Mouse (Mus musculus) T-helper 17 cell (primary cell): Measurements from ENCODE around the gene Pgm1.

ENCODE experiments used
- in situ Hi-C, 2 experiments: fragments of 300-600 bp; cut with MboI, MseI; formaldehyde crosslinking; loops; 1 replicate in 1 of 2; 2 replicates in 1 of 2; pipeline ENCODE4 v1.15.1; 2025; ENCODE audit warnings: high pct_unique_total_duplicates in 2 of 2

Gene Pgm1

DNA sequence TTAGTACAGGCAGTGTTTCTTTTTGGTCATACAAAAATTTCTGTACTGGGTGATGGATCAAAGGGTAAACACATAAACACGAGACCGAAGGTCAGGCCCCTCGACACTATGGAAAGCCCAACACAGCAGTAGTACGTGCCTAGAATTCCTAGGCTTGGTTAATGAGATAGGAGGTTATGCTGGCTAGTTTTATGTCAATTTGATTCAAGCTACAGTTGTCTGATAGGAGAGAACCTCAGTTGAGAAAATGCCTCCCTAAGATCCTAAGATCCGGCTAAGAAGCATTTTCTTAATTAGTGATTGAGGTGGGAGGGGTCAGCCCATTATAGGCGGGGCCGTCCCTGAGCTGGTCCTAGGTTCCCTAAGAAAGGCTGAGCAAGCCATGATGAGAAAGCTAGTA lies 72.6 kb downstream of the Pgm1 start:
- in situ Hi-C loops, result loop anchor here in 1 of 2 experiments (10.0 kb wide), 1 partner anchor 533 kb away; no protein-coding TSS in a partner anchor

DNA sequence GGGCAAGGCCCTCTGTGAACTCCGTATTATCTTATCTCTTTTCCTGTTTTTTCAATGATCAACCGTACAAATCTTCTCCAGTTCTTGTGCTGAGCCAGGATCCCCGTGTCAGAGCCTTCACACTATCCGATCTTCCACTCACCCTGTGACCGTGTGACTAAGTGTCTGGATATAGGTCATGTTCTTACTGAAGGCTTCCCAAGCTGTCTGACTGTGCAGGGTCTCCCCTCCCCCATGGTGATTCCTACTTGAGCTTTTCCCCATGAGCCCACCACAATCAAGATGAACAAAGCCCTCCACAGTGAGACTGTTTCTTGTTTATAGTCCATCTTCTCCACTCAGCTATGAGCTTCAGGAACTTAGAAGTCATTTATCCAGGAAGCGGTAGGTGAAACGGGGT lies 78.5 kb downstream of the Pgm1 start:
- in situ Hi-C loops, result loop anchor here in 1 of 2 experiments (10.0 kb wide), 1 partner anchor 527 kb away; no protein-coding TSS in a partner anchor

DNA sequence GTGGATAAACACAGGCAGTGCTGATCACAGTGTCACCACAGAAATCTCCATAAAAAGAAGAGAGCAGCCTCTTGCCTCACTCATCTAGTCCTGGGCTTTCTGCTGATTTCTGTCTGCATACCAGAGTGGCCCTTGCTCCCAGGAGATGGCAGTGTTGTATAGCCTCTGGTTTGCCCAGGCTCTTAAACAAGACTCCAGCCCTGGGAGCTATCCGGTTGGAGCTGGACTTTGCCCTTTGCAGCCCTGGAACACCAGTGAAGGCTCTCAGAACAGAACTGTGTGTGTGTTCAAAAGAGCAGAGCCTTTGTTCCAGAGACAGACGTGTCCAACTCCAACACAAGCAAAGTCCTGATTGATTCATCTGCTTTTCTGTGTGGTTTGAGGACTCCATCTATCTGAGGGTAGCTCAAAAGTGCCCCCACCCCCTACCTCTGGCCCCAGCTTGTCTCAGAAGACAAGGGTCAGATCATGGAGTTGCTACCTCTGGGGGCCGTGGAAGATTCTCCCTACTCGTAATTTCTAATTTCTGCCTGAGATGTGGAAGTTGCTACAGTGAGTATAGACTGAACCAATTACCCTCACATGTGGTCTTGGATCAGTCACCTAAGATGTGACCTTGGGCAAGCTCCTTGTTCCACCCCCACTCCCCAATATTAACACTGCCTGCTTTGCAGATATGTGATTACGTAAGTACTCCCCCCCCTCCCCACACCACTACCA lies 79.3 kb downstream of the Pgm1 start:
- in situ Hi-C loops, result loop anchor here in 1 of 2 experiments (10.0 kb wide), 1 partner anchor 526 kb away; no protein-coding TSS in a partner anchor

DNA sequence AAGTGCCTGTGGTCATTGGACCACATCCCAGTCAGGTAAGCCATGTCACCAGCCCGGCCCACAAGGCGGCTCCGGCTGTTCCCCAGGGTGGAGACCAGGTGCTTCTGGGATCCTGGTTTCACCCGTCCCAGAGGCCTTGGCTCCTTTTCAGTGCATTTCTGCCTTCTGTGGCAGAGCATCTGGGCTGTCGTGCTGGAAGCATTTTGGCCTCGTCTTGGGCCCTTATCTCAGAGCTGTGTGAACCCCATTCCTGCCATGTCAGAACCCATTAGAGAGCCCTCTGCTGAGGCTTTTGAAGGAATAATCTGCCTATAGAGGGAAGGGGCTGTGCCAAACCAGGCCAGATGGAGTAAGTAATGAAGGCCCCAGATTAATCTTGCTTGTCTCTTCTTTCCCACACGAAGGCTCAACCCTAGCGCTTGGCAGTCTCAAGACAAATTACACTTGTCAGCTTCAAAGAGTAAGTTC lies 80.0 kb downstream of the Pgm1 start:
- in situ Hi-C loops, result loop anchor here in 1 of 2 experiments (10.0 kb wide), 1 partner anchor 526 kb away; no protein-coding TSS in a partner anchor

DNA sequence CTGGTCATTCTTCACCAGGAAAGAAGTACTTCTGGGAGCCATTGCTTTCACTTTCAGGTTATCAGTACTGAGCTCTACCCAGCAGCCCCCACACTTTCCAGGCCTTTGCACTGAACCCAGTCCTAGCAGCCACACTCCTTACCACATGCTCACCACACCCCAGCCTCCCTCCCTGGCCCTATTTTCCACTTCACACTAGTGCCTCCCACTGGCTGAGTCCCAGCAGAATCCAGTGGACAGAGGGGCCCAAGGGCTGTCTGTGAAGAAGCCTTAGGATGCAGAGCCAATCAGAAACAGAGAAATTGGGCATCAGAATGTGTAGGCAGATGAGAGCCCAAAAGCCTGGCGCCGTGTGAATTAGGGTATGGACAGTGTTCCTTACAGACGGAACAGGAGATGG lies 81.7 kb downstream of the Pgm1 start:
- in situ Hi-C loops, result no loop called here

DNA sequence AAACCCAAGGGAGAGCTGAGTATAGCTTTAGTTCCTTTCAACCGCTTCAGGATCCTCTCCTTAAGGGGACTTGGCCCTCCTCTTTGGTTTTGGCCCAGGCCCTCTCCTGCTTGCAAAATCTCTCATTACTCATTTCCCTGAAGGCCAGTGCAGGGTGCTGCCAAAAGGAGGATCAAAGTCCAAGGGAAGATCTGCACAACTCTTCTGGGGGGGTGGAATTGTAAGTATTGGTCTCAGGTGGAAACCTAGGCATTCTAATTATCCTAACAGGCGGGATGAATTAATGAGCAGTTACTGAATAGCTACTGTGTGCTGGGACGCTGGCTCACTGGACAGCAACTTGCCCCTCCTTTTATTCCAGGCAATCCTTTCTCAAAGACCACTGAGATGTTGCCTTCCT lies 82.3 kb downstream of the Pgm1 start:
- in situ Hi-C loops, result no loop called here

DNA sequence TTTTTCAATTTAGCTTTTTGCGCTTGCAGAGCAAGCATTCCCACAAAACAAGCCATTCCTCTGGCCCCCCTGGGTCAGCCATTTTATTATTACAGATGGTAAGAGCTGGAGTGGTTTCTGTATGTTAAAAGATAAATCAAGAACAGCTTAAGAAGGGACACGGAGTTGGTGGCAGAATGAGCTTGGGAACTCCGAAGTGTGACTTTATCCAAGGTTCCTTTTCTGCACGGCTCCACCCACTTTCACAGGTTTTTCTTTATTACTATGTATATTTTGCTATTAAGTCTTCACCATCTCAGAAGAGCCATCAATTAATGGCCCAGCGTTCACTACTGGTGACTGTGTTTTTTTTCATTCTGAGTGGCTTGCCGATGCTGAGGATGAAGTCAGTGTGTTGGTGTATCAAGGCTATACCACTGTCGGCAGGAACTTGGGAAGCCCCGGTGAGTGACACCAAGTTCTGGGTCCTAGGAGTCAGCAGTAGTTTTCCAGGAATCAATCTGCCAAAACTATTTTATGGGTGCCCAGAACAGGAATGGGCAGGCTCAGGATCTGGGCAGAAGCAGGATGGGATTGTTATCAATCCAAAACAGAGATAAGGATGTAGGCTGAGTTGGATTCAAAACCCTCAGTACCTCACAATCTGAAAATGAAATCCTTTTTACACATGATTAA lies 83.3 kb downstream of the Pgm1 start:
- in situ Hi-C loops, result no loop called here

DNA sequence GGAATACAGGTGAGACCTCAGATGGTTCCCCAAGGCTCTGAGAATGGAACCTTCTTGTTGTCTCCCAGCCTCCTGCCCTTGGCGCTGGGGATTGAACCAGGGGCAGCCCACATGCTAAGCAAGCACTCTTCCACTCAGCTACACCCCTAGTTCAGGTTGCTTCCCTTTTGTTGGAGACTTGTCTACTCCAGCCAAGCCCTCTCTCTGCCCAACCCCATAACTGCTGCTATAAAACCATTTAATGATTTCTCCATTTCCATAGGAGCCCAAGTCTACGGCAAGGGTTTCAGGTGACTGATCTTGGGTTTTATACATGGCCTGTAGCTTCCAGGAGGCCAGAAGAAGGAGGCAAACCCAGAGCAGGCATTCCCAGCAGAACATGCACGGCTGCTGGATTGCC lies 98.6 kb downstream of the Pgm1 start:
- in situ Hi-C loops, result loop anchor here in 1 of 2 experiments (5.0 to 25.0 kb wide), 2 partner anchors 75 to 510 kb away; no protein-coding TSS in a partner anchor

DNA sequence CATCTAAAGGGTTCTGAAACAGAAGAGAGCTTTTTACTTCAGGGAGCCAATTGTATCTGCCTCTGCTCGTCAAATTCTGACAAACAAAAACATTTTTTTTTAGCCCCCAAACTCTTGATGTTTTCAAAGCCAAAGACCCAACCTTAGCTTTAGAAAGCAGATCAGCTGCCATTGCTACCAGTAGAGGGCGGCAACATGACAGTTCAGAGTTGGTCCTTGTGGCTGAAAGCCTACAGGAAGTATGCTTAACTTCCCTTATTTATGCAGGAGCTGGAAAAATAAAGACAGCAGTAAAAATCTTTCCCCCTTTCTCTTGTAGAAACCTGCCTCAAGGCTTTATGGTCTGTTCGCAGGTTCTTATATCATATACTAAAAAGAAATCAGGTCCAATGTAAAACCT lies 99.4 kb downstream of the Pgm1 start:
- in situ Hi-C loops, result loop anchor here in 1 of 2 experiments (5.0 to 25.0 kb wide), 2 partner anchors 76 to 509 kb away; no protein-coding TSS in a partner anchor

DNA sequence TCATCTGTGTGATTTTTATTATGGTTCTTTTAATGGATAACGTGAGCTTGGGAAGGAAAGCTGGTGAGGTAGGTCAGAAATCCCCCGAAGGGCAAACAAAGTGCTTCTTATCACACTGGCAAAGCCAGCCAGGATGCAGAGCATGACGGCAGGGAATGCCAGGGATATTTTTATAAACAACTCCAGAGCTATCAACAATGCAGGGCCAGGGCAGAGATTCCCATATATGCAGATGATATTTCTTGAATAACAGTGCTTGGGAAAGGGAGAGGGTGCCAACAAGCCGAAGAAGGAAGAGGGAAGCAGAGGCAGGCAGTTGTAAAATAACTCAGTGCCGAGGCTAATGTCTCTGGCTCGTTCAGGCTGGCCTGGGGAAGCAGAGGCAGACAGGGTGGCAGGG lies 102.1 kb downstream of the Pgm1 start:
- in situ Hi-C loops, result loop anchor here in 1 of 2 experiments (10.0 to 25.0 kb wide), 2 partner anchors 364 to 506 kb away; no protein-coding TSS in a partner anchor

DNA sequence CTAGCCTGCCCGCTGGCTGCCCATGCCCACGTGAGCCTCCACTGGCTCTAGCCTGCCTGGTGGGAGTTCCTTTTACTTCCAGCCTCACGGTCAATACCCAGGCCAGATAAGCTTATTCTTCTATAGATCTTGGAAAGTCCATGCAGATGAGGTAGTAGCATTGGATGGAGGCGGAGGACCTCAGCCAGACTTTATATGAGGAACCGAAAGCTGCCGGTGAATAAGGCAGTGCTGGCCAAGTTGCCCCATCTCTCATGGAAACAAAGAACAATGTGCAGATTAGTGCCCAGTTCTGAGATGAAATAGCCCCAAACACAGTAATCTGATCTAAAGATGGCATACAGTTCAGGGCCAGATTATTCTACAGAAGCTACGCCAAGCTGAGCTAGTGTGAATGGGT lies 103.4 kb downstream of the Pgm1 start:
- in situ Hi-C loops, result loop anchor here in 1 of 2 experiments (10.0 to 25.0 kb wide), 2 partner anchors 362 to 505 kb away; no protein-coding TSS in a partner anchor

DNA sequence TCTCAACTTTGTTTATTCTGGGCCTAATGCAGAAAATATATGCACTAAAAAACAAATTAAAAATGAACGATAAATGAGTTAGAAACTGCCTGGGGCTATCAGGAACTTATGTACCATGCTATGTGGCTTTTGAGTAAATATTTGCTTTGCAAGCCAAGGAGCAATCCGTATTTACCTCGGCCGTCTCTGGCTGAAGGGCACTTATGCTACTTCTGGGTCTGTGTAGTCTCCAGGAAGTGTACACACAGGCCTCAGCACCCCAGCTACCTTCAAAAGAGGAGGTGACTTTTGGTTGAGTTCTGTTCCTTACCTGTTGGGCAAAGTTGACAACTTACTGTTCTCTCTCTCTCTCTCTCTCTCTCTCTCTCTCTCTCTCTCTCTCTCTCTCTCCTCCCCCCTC lies 104.7 kb downstream of the Pgm1 start:
- in situ Hi-C loops, result loop anchor here in 1 of 2 experiments (10.0 to 25.0 kb wide), 2 partner anchors 361 to 503 kb away; no protein-coding TSS in a partner anchor

DNA sequence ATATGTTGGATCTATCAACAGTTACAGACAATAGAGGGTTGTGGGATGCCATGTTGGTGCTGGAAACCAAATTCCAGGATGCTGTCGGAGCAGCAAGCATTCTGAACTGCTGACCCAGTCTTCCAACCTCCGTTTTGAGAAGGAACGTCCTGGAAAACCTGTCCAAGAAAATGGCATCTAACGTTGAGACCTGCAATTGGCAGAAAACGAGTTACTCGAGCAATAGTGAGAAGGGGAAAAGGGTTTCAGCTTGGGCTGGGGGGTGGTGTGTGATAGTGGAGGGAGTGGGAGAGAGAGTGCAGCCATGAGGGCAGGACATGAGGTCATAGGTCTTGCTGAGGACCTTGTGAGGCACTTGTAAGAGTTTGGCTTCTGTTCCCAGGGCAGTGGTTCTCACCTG lies 105.8 kb downstream of the Pgm1 start:
- in situ Hi-C loops, result loop anchor here in 1 of 2 experiments (10.0 to 25.0 kb wide), 2 partner anchors 360 to 502 kb away; no protein-coding TSS in a partner anchor

DNA sequence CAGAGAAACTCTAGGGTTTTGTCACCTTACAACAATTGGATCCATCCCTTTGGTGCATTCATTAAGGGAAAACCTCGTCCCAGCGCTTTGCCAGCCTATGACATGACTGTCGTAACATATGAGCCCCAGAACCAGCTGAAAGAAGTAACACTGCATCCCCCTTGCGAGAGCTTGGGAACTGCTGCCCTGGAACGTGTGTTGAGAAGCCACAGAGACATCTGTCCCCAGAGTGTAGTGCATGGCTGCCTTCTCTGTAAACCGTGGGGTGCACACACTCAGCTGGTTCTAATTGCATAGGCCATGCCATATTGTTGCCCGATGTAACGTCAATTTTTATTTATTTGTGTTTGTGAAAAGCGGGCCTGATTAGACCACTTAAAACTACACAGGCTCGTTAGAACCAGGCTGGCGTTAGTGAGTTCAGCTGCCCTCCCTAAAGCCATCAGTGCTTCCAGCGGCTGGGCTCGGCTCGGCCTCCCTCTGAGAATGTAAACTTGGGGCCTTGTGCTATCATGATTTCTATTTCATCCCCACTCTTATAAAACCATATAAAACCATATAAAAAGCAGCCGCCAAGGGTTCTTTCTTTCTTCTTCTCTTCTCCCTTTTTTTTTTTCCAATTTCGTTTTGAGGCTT lies 106.8 kb downstream of the Pgm1 start:
- in situ Hi-C loops, result loop anchor here in 1 of 2 experiments (10.0 to 25.0 kb wide), 2 partner anchors 359 to 501 kb away; no protein-coding TSS in a partner anchor
